20 mouse cellular contexts compared by ENCODE assay signal in genomic region chr5:36113696-36114095, GRCm38 (mm10).
"Had no signal": no experiment of that assay in that cellular context is flagged by ENCODE, and none has a peak within 500 bp of the region (broad histone marks: within the 10 kb centered on the region; RNA-seq: fewer than 3 reads in every experiment).

No protein-coding gene starts in this region.

- H3K9me3 ChIP-seq: limb, embryonic 12.5 days; limb, embryonic 15.5 days; megakaryocyte, embryonic 14.5 days; midbrain, embryonic 15.5 days; neural tube, embryonic 12.5 days; neural tube, embryonic 15.5 days had no signal

- DNase-seq: kidney, adult 9 months; kidney, postnatal 14 days; kidney, postnatal 4 days; left cerebral cortex, postnatal 4 days; liver, postnatal 0 days; lung, embryonic 14.5 days; right cerebral cortex, postnatal 25 days; thymus, adult 18-20 months; thymus, postnatal 14 days had no signal

- H3K27ac ChIP-seq: limb, embryonic 12.5 days; limb, embryonic 15.5 days; liver, embryonic 14.5 days; macrophage; midbrain, embryonic 15.5 days; neural tube, embryonic 12.5 days; neural tube, embryonic 15.5 days had no signal

- H3K9ac ChIP-seq: limb, embryonic 12.5 days; limb, embryonic 15.5 days; liver, embryonic 14.5 days; liver, postnatal 0 days; lung, embryonic 14.5 days; midbrain, embryonic 15.5 days; neural tube, embryonic 12.5 days; neural tube, embryonic 15.5 days had no signal

- H3K4me3 ChIP-seq: limb, embryonic 12.5 days; limb, embryonic 15.5 days; megakaryocyte, embryonic 14.5 days; midbrain, embryonic 15.5 days; neural tube, embryonic 12.5 days; neural tube, embryonic 15.5 days had no signal

- H3K36me3 ChIP-seq: limb, embryonic 12.5 days; limb, embryonic 15.5 days; midbrain, embryonic 15.5 days; neural tube, embryonic 12.5 days; neural tube, embryonic 15.5 days had no signal

- ATAC-seq: liver, postnatal 0 days; lung, postnatal 0 days; midbrain, embryonic 15.5 days had no signal

- H3K27me3 ChIP-seq: limb, embryonic 12.5 days; limb, embryonic 15.5 days; midbrain, embryonic 15.5 days; neural tube, embryonic 12.5 days; neural tube, embryonic 15.5 days had no signal

- H3K4me2 ChIP-seq: limb, embryonic 12.5 days; limb, embryonic 15.5 days; liver, embryonic 11.5 days; lung, embryonic 14.5 days; midbrain, embryonic 11.5 days; midbrain, embryonic 15.5 days; neural tube, embryonic 12.5 days; neural tube, embryonic 15.5 days had no signal

- H3K4me1 ChIP-seq: limb, embryonic 12.5 days; megakaryocyte, embryonic 14.5 days had no signal
